Mouse (Mus musculus) embryonic stem cell, embryonic (primary cell): Measurements from ENCODE around the gene Dnmt3a.

Source experiments
- CTCF ChIA-PET, 4 experiments: fragments of 300-600 bp in 2 of 4; fragments of 350-600 bp in 2 of 4; sonication (Branson Sonifier 250); formaldehyde crosslinking; loops; one replicate each; lab custom pipeline; 2022; ENCODE audit warnings: inconsistent platforms in 2 of 4; lab: Charles Lee
- POLR2A ChIA-PET, 4 experiments: fragments of 300-600 bp in 2 of 4; fragments of 350-600 bp in 2 of 4; sonication (Branson Sonifier 250); formaldehyde crosslinking; loops; one replicate each; lab custom pipeline; 2022; ENCODE audit warnings: antibody characterized with exemption in 4 of 4, inconsistent platforms in 1 of 4; lab: Charles Lee

The Dnmt3a gene

DNA sequence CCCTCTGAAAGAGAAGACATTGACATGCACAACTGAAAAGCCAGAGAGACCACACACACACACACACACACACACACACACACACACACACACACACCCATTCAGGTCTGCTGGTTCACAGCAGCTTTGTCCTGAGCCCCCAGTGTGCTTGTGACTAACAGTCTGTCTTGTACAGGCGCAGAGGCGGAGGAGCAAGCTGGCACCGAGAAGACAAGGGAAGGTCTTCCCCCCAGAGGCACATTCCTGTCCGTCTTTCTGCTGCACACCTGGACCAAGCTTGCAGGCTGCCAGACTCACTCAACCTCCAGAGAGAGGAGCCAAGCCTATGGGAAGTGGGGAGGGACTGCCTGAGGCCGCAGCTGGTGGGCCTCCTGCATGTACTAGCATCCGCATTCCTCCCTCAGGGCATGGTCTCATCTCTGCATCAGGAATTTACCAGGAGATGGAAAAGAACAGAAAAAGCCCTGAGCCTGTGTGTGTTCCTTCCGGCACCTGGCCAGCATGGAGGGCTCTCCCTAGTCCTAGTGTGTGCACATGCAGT lies 24.8 kb upstream of the Dnmt3a start:
- ChIA-PET POLR2A (interaction anchor here in 3 of 4 experiments (0.6 to 2.4 kb wide), 27 partner anchors 10 to 844 kb away, joined by 3 to 9 read pairs (median 3); no protein-coding TSS in a partner anchor), CTCF (interaction anchor here (0.5 to 2.9 kb wide), 46 partner anchors 8 to 628 kb away, joined by 3 to 24 read pairs (median 4); partner anchors contain the start of genes Dnmt3a (in 1 of the 4) and Efr3b (in 1 of the 4))

DNA sequence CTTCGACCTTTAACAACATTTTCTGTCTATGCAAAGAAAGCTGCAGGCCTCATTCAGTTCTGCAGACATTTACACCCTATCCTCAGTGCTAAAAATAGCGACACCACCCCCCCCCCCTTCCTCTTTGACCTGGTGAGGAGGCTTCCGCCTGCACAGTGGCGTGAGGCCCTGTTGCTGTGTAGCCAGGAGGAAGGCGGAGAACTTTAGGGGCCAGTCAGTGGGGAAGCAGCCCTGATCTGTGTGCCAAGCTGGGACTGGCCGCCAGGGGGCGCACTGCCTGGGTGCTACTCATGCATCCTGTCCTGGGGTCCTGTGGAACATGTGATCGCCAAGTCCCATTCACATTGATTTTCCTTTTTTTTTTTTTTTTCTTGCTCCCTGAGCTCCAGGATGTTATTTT lies 24.3 kb upstream of the Dnmt3a start:
- POLR2A ChIA-PET: interaction anchor here (0.6 to 2.4 kb wide), 24 partner anchors 8 to 844 kb away, joined by 3 to 9 read pairs (median 3); no protein-coding TSS in a partner anchor

DNA sequence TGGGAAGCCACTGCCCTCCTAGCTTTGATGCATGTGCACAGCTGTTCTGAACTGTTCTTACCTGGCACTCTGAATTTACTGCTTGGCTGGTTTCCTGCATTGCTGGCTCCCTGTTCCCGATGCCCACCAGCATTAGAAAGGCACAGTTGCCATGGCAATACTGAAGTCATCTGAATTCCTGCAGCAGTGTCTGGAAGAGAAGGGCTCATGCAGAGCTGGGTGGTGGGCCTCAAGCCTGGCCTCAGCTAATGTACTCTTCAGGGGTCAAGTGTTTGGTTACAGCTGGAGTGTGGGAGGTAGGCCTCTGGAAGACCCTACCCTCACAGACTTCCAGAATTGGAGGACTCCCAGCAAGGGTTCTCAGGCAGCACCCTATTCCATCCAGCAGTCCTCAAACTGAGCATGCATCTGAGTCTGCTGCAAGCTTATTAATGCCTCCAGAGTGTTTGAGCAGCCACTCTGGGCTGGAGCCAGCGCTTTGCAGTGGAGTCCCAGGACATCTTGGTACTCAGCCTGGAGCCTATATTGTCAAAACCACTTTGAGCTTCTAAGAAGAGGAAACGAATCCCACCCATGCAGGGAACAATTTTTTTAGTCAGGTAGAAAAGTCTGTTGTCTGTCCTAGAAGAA lies 22.5 kb upstream of the Dnmt3a start:
- POLR2A ChIA-PET: interaction anchor here in 2 of 4 experiments (0.8 to 1.9 kb wide), 3 partner anchors 11 to 178 kb away, joined by 3 to 10 read pairs (median 3); no protein-coding TSS in a partner anchor

More for the DNA sequence above, 24.3 kb upstream of the Dnmt3a start:
- CTCF ChIA-PET: interaction anchor here (0.5 to 2.9 kb wide), 66 partner anchors 9 to 757 kb away, joined by 3 to 24 read pairs (median 4); partner anchors contain the start of genes Dnmt3a (in 1 of the 4) and Efr3b (in 1 of the 4)

DNA sequence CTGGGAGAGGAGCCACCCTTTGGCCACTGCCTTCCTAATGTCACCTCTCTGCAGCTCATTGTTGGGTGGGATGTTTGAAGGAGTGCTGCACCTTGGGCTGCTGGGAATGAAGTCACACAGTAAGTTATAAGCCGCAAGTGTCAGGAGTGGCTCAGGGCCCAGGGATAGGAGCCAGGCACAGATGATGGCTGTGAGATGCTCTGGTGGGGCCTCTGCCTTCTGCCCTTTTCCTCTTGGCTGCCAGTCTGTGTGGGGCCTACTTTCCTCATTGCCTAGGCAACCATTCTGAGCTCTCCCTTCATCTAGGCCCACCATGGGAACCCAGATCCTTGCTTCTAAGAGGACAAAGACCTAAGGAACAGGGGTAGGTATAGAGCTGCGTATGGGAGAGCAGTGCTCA lies 21.5 kb upstream of the Dnmt3a start:
- ChIA-PET POLR2A (interaction anchor here in 1 of 4 experiments (0.8 to 1.9 kb wide), 3 partner anchors 10 to 83 kb away, joined by 3 to 10 read pairs (median 3); no protein-coding TSS in a partner anchor), CTCF (interaction anchor here (0.6 to 1.0 kb wide), 4 partner anchors 9 to 257 kb away, joined by 3 to 8 read pairs (median 4); no protein-coding TSS in a partner anchor)

More for the DNA sequence above, 22.5 kb upstream of the Dnmt3a start:
- CTCF ChIA-PET: interaction anchor here in 3 of 4 experiments (0.6 to 1.0 kb wide), 4 partner anchors 8 to 121 kb away, joined by 3 read pairs; no protein-coding TSS in a partner anchor

DNA sequence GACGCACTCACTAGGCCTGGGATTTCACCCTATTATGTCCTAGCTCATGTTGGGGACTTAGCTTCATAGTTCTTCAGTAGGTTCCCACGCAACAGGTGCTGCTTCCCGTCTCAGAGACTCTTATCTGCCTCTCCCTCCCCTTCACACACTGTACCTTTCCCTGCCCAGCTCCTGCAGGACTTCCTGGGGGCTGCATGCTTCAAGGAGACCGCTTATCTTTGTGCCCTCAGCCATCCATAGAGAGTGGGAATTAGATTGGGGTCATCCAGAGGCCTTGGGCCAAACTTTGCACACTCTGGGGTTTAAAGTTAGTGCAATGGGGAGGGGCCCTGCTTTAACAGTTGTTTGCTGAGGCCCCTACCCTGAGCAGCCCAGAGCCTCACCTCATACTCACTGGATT lies 21.1 kb upstream of the Dnmt3a start:
- ChIA-PET CTCF (interaction anchor here (0.6 to 1.0 kb wide), 4 partner anchors 9 to 302 kb away, joined by 3 to 5 read pairs (median 4); no protein-coding TSS in a partner anchor), POLR2A (interaction anchor here in 1 of 4 experiments (0.6 to 1.9 kb wide), 4 partner anchors 10 to 84 kb away, joined by 3 to 10 read pairs (median 3); no protein-coding TSS in a partner anchor)

DNA sequence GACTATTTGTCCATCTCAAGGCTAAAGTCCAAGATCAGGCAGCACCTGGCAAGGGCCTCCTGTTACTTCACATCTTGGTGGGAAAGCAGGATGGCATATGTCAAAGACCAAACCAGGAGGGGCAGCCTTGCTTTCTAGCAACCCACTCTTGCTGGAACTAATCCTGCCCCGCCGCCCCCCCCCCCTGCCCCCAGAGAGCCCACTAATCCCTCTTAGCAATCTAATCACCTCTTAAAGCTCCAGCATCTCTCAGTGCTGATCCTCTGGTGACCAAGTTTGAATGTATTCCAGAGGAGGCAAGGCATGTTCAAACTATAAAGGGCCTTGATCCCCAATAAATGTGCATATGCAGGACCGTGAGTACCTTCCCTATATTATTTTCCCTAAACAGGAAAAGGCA lies 18.8 kb upstream of the Dnmt3a start:
- CTCF ChIA-PET: no interaction called here

DNA sequence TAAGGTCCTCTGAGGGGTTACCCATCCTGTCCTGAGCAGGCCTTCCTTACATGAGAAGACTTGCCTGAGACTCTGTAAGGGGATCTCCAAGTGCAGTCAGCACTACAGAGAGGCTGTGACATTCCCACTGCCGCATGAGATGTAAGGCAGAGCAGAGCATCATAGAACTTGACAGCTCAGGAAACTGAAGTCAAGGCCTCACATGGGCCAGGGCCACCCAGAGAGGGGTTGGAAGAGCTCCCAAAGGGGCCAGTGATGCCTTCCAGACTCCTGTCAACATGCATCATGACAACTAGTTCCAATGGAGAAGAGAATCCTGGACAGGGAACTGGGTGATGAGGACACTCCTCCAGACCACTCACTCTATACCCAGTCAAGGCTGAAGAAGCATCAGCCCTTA lies 18.3 kb upstream of the Dnmt3a start:
- CTCF ChIA-PET: no interaction called here

More for the DNA sequence above, 18.8 kb upstream of the Dnmt3a start:
- POLR2A ChIA-PET: interaction anchor here in 1 of 4 experiments (0.7 kb wide), 1 partner anchor 125 kb away, joined by 3 read pairs; no protein-coding TSS in a partner anchor

DNA sequence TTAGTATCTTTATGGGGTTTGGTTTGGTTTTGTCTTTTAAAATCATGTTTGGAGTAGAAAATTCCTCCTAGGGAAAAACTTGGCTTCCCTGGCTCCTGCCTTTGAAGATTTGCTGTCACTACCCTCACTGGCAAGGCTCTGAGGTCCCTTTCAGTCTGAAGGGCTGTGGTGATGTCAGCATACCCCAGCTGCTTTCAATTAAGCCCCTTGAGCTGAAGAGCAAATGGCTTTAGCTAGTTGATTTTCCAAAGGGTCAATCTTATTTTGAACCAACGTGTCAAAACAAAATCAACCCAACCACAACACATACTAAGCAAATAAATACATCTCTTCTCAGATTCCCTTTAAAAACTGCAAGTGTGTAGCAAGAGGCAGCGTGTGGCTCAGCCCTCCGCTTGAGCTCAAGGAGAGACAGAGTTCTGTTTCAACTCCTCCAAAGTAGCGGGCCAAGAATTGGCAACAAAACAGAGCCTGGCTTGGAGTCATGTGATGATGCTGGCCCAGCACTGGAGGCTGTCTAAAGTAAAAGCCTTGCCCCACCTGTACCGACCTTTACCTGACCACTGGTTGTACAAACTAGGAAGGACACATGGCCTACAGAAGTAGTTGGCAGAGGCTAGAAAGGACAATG lies 17.3 kb upstream of the Dnmt3a start:
- CTCF ChIA-PET: interaction anchor here in 2 of 4 experiments (0.6 to 0.8 kb wide), 2 partner anchors 238 to 632 kb away, joined by 3 read pairs; no protein-coding TSS in a partner anchor
- POLR2A ChIA-PET: interaction anchor here in 1 of 4 experiments (0.9 to 1.0 kb wide), 3 partner anchors 9 to 101 kb away, joined by 3 to 6 read pairs (median 3); no protein-coding TSS in a partner anchor

More for the DNA sequence above, 18.3 kb upstream of the Dnmt3a start:
- POLR2A ChIA-PET: interaction anchor here in 1 of 4 experiments (0.9 to 1.0 kb wide), 2 partner anchors 10 to 47 kb away, joined by 3 to 6 read pairs; no protein-coding TSS in a partner anchor

DNA sequence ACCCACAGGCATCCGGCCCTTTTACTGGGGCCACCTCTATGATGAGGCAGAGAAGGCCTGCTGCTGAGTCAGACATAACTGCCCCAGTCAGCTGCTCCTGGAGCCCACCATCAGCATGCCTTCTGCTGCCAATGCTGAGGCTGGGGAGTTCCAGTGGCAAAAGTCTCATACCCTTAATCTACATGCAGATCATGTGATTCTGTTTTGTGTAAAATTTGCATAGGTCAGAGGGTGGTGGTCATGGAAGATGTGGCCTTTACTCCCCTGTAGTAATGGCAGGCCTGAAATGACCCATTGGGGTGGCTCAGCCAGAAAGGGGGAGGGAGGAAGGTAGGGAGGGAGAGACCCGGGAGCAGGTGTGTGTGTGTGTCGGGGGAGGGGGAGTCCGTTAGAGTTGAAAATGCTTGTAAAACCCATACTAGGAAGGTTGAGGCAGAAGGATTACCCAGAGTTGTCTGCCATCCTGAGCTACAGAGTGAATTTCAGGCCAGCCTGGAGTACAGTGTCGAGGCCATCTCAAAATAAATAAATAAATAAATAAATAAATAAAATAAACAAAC lies 16.1 kb upstream of the Dnmt3a start:
- ChIA-PET POLR2A (interaction anchor here in 1 of 4 experiments (1.0 kb wide), 1 partner anchor 8 kb away, joined by 3 read pairs; no protein-coding TSS in a partner anchor), CTCF (no interaction called here)

DNA sequence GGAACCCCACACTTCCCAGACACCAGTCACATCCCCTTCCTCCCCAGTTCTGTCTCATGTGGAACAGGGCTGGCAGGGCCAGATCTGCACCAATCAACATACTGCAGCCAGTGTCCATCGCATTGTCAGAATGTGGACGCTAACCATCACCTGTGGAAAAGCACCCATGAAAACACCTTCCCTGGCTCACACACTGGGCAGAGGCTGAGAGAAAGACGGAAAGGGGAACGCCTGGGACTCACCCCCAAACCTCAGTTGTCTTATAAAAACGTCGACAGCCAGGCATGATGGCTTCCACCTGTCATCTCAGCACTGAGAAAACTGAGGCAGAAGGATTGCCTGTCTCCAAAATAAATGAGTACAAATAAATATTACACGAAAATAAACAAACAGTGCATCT lies 14.6 kb upstream of the Dnmt3a start:
- CTCF ChIA-PET: interaction anchor here (0.5 to 2.9 kb wide), 12 partner anchors 8 to 292 kb away, joined by 3 to 24 read pairs (median 4); no protein-coding TSS in a partner anchor

DNA sequence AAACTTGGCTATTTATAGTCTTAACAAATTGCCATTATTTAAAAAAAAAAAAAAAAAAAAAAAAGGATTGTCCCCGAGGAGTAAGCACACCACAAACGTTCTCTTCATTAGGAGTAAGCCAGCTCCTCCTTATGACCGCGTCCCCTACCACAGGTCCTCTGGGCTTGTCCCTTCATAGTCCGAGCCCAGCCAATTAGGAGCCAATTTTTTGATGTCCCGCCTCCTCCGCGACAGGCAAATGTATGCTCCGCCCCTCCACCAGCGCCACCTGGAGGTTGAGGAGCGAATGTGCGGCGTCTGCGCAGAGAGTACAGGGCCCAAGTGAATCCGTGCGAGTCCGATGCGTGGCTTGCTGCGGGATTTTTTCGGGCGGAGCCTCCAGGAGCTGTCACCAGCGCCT lies 14.1 kb upstream of the Dnmt3a start:
- ChIA-PET CTCF (interaction anchor here (0.5 to 2.9 kb wide), 13 partner anchors 8 to 291 kb away, joined by 3 to 24 read pairs (median 4); no protein-coding TSS in a partner anchor), POLR2A (interaction anchor here in 3 of 4 experiments (0.6 to 2.0 kb wide), 6 partner anchors 11 to 291 kb away, joined by 3 to 7 read pairs (median 4); no protein-coding TSS in a partner anchor)

More for the DNA sequence above, 14.6 kb upstream of the Dnmt3a start:
- POLR2A ChIA-PET: interaction anchor here in 3 of 4 experiments (0.6 to 2.0 kb wide), 6 partner anchors 11 to 292 kb away, joined by 3 to 7 read pairs (median 4); no protein-coding TSS in a partner anchor

DNA sequence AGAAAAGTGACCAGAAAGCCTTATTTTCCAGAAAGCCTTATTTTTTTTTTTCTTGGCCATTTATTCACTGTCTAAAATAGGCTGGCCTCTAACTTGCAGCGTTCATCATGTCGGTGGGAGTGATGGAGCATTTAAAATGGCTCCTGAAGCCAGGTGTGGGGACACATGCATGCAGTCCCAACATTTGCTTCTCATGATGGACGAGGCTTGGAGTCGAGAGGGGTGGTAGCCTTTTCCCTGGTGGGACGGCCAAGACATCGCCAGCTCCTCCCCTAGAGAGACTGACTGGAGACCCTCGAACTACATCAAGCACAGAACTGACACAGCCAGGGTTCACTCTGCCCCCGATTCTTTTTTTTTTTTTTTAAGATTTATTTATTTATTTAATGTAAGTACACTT lies 13.6 kb upstream of the Dnmt3a start:
- ChIA-PET POLR2A (interaction anchor here in 3 of 4 experiments (0.6 to 2.0 kb wide), 6 partner anchors 12 to 129 kb away, joined by 3 to 7 read pairs (median 4); no protein-coding TSS in a partner anchor), CTCF (interaction anchor here (0.6 to 2.9 kb wide), 12 partner anchors 10 to 686 kb away, joined by 3 to 24 read pairs (median 5); no protein-coding TSS in a partner anchor)

DNA sequence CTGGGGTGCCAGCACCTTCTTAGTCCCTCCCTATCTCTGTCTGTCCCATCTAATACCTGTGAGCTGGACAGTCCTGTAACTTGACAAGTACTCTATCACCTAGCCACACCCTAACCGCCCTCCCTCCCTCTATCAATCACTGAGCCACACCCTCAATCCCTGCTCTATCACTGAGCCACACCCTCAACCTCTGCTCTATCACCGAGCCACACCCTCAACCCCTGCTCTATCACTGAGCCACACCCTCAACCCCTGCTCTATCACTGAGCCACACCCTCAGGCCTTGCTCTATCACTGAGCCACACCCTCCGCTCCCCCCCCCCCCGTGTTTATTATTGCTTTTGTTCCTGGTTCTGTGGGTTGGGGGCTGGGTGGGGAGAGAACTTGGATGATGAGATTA lies 10.2 kb upstream of the Dnmt3a start:
- CTCF ChIA-PET: interaction anchor here in 2 of 4 experiments (0.6 to 1.7 kb wide), 2 partner anchors 14 kb away, joined by 5 read pairs; no protein-coding TSS in a partner anchor

DNA sequence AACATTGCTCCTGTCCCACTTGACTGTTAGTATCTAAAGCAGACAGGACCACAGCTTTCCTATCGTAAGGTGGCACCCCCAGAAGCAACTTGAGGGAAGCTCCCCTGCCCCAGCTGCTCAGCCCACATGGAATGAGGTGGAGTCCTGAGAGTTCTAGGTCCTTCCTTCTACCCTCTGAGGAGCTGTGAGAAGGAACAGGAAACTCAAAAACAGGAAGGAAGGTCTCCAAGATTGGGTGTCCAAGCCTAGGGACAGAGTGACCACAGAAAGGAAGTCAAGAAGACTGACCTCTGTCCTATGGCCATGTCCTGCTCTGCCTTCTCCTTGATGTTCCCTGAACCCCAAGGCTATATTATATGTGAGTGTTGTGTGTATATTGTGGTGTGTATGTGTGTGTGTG lies 6.3 kb upstream of the Dnmt3a start:
- CTCF ChIA-PET: no interaction called here
- POLR2A ChIA-PET: interaction anchor here in 1 of 4 experiments (0.7 kb wide), 1 partner anchor 19 kb away, joined by 4 read pairs; no protein-coding TSS in a partner anchor

More for the DNA sequence above, 10.2 kb upstream of the Dnmt3a start:
- POLR2A ChIA-PET: interaction anchor here in 1 of 4 experiments (1.2 to 2.9 kb wide), 3 partner anchors 11 to 17 kb away, joined by 3 to 10 read pairs (median 3); no protein-coding TSS in a partner anchor

DNA sequence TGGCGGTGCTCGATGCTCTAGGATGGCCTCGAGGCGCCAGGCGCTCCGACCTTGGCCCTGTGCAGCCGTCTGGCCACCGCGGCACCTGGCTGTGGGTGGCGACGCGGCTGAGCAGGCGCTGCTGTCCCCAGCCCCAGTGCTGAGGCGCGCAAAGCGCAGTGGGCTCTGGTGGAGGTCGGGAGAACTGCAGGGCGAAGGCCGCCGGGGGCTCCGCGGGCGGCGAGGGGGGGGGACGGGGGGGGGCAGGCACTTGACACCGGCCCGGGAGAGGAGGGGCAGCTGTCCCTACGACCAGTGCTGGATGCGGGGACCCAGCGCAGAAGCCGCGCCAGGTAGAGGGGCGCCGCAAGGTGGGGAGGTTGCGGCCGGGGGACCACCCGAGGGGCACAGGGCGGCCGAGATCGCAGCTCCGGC lies 471 bp downstream of the Dnmt3a start:
- POLR2A ChIA-PET: interaction anchor here in 1 of 4 experiments (1.1 kb wide), 1 partner anchor 66 kb away, joined by 3 read pairs; no protein-coding TSS in a partner anchor
- CTCF ChIA-PET: interaction anchor here in 3 of 4 experiments (0.6 to 1.4 kb wide), 6 partner anchors 12 to 218 kb away, joined by 3 to 5 read pairs (median 3); no protein-coding TSS in a partner anchor

DNA sequence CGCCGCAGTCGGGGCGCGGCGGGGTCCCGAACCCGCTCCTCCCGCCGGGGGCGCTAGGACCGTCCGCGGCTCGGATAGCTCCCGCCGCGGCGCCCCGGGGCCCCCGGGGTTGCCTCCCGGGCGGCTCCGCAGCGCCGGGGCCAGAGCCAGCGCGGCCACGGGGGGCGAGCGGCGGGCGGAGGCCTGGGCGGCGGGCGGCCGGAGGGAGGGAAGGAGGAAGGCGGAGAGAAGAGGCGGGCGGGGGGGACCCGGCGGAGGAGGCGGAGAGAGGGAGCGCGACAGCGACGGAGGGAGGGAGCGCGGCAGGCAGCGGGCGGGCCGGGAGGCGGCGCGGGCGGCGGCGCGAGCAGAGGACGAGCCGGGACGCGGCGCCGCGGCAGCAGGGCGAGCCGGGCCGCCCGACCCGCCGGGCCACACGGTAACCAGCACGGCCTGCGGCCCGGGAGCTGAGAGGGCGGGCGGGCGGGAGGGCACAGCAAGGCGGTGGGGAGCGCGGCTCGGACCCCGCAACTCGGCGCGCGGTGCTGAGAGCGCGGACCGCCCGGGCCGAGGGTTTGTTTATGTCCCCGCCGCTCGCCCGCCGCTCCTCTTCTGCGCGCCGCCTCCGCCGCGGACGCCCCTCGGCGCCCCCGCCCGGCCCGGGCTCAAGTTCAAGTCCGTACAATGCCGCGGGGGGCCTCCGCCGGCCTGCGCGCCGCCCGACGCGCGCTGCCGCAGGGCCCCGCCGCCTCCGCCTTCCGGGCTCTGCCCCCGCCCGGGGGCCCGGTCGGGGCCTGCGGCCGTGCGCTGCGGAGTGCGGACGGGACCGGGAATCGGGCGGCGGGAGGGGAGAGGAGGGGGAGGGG lies 1.1 kb downstream of the Dnmt3a start:
- ChIA-PET CTCF (interaction anchor here in 3 of 4 experiments (0.6 to 1.4 kb wide), 6 partner anchors 11 to 219 kb away, joined by 3 to 5 read pairs (median 3); no protein-coding TSS in a partner anchor), POLR2A (no interaction called here)
